Comparison of ENCODE assay signal across 8 mouse cellular contexts in genomic region chr16:90925461-90925860, GRCm38 (mm10). TPM values are rescaled to one million over a fixed set of nuclear protein-coding genes. Genes with fewer than 3 reads are reported as not detected.
DNase-seq lines count a peak whose midpoint lies in the region; ATAC-seq lines count a peak whose summit lies in the region.

No protein-coding gene starts in this region.

- no peak overlapping the region for H3K4me2 ChIP-seq in liver, embryonic 12.5 days
- no peak overlapping the region for H3K4me2 ChIP-seq in midbrain, embryonic 11.5 days

- H3K4me1 ChIP-seq in liver, embryonic 12.5 days: no peaks in the 10 kb centered on the region
- no peaks in the 10 kb centered on the region for H3K4me1 ChIP-seq in midbrain, embryonic 11.5 days (ENCODE audit: control insufficient read depth, insufficient read depth, low read length)

- ATAC-seq in liver, embryonic 12.5 days: no peak
- peak; percentile 76 for ATAC-seq in frontal cortex, adult (ENCODE audit: low TSS enrichment)
- ATAC-seq in midbrain, embryonic 11.5 days (ENCODE audit: low FRiP score): peak; percentile 72

- no peaks in the 10 kb centered on the region for H3K27me3 ChIP-seq in liver, embryonic 12.5 days (replicated peaks)
- no peaks in the 10 kb centered on the region for H3K27me3 ChIP-seq in midbrain, embryonic 11.5 days (ENCODE audit: control insufficient read depth, insufficient read depth, low read length)

- H3K36me3 ChIP-seq in liver, embryonic 12.5 days: peaks cover 51% of the 10 kb centered on the region
- H3K36me3 ChIP-seq in midbrain, embryonic 11.5 days (ENCODE audit: control insufficient read depth, insufficient read depth, low read length): no peaks in the 10 kb centered on the region; the same call in 1 of the 2 replicates

- H3K4me3 ChIP-seq in liver, embryonic 12.5 days: no peak overlapping the region
- H3K4me3 ChIP-seq in midbrain, embryonic 11.5 days (ENCODE audit: low read depth, low read length): no peak overlapping the region

- no peak overlapping the region for H3K9ac ChIP-seq in liver, embryonic 12.5 days
- no peak overlapping the region for H3K9ac ChIP-seq in midbrain, embryonic 11.5 days (ENCODE audit: low read length)

- H3K9me3 ChIP-seq in liver, embryonic 12.5 days (replicated peaks): no peaks in the 10 kb centered on the region
- no peaks in the 10 kb centered on the region for H3K9me3 ChIP-seq in midbrain, embryonic 11.5 days (ENCODE audit: control insufficient read depth, low read length)

- 32% methylated on average over 5 of the region's 5 CpGs for WGBS in liver, embryonic 12.5 days (ENCODE audit: insufficient replicate concordance)
- WGBS in midbrain, embryonic 11.5 days: 28% methylated on average over 5 of the region's 5 CpGs

- DNase-seq in liver: peak; percentile 69
- peak; percentile 39 for DNase-seq in cerebellum, adult 8-10 months
- peak; percentile 14 for DNase-seq in hindlimb bud, embryonic 11.5 days (ENCODE audit: extremely low spot score, low read depth, low spot score)
- peak; percentile 72 to 73 for DNase-seq in left cerebral cortex, adult 18-20 months (ENCODE audit: low spot score in 2 of 2)
- DNase-seq in midbrain, embryonic 11.5 days (ENCODE audit: low spot score, missing footprints): peak; percentile 93
- peak; percentile 15 for DNase-seq in telencephalon, adult 2 months (ENCODE audit: low read depth, low spot score)

- no peak overlapping the region for H3K27ac ChIP-seq in liver, embryonic 12.5 days
- no peak overlapping the region for H3K27ac ChIP-seq in midbrain, embryonic 11.5 days (ENCODE audit: low read depth, low read length)

RNA-seq across cellular contexts. Expression of gene Cfap298, which starts 9.5 kb away (rescaled TPM):
- 41.4 and 44.0 TPM in 2 replicates for polyA plus RNA-seq in liver, embryonic 12.5 days (2016; fragmentation: Nextera tagmentation; extraction: Ambion mirVana)
- total RNA-seq in left cerebral cortex, adult 18-20 months (2021): 10 to 100 TPM; 39.8 to 48.0 TPM
- 50.5 and 52.7 TPM in 2 replicates for polyA plus RNA-seq in midbrain, embryonic 11.5 days (2014; fragmentation: Nextera tagmentation; extraction: Ambion mirVana)

Comparison
In these comparisons a context has a peak if more than half of its experiments do, and no peak if none do; other contexts are left out.
1. DNase-seq: peak in every context shown above with its lines; median percentile 93 in midbrain, embryonic 11.5 days; 72 in left cerebral cortex, adult 18-20 months; 69 in liver; 39 in cerebellum, adult 8-10 months; 15 in telencephalon, adult 2 months; 14 in hindlimb bud, embryonic 11.5 days.